In genomic region chr2:136997104-136997503, GRCm38 (mm10) we compare ENCODE assay signal across 9 mouse cellular contexts.
DNase-seq lines count a peak whose midpoint lies in the region; ATAC-seq and TF ChIP-seq lines count a peak whose summit lies in the region.
"Had no signal": no experiment of that assay in that cellular context is flagged by ENCODE, and none has a peak within 500 bp of the region (broad histone marks: within the 10 kb centered on the region; RNA-seq: fewer than 3 reads in every experiment).

No protein-coding gene starts in this region.

- no peak overlapping the region for H3K27ac ChIP-seq in gastrocnemius, adult 2 months
- no peak overlapping the region for H3K27ac ChIP-seq in midbrain, embryonic 14.5 days (replicated peaks; ENCODE audit: low read depth, low read length)
- H3K27ac ChIP-seq in midbrain, embryonic 10.5 days (replicated peaks) = no peak overlapping the region
- H3K27ac ChIP-seq: stomach, embryonic 15.5 days had no signal

- no peak overlapping the region for H3K9ac ChIP-seq in midbrain, embryonic 14.5 days (replicated peaks; ENCODE audit: low read length)
- H3K9ac ChIP-seq: stomach, embryonic 15.5 days had no signal

- DNase-seq in gastrocnemius, adult 2 months = peak; percentile 24
- no peak for DNase-seq in gastrocnemius, adult 8-10 months (ENCODE audit: low spot score in 2 of 2)
- DNase-seq in midbrain, embryonic 14.5 days = peak; percentile 64
- no peak for DNase-seq in midbrain, embryonic 10.5 days (ENCODE audit: low spot score)
- peak; percentile 25 for DNase-seq in heart, postnatal 4 days
- peak; percentile 32 for DNase-seq in retina, embryonic 14.5 days (ENCODE audit: low spot score)
- DNase-seq in thymus, postnatal 0 days (ENCODE audit: low spot score) = no peak
- DNase-seq in left cerebral cortex, adult 8-10 months (ENCODE audit: low spot score in 2 of 2) = no peak

- ATAC-seq in midbrain, embryonic 14.5 days (ENCODE audit: low FRiP score, low TSS enrichment) = no peak

- no peak overlapping the region for H3K4me3 ChIP-seq in gastrocnemius, adult 2 months
- no peak overlapping the region for H3K4me3 ChIP-seq in midbrain, embryonic 14.5 days (replicated peaks; ENCODE audit: low read depth, low read length)
- no peak overlapping the region for H3K4me3 ChIP-seq in midbrain, embryonic 10.5 days
- H3K4me3 ChIP-seq: stomach, embryonic 15.5 days had no signal

- TF ChIP-seq CTCF in gastrocnemius, adult 2 months (IDR thresholded peaks at IDR 0.05) = peak; percentile 68

- intact Hi-C loops in gastrocnemius, adult 2 months (cut with DNase I) = loop anchor here (2.0 to 10.0 kb wide), 3 partner anchors 108 to 946 kb away; no protein-coding TSS in a partner anchor

- H3K36me3 ChIP-seq in midbrain, embryonic 14.5 days (ENCODE audit: control insufficient read depth, insufficient read depth, low read length) = no peaks in the 10 kb centered on the region
- no peaks in the 10 kb centered on the region for H3K36me3 ChIP-seq in midbrain, embryonic 10.5 days
- H3K36me3 ChIP-seq: stomach, embryonic 15.5 days had no signal

- no peaks in the 10 kb centered on the region for H3K9me3 ChIP-seq in midbrain, embryonic 14.5 days (ENCODE audit: control insufficient read depth, low read length)
- no peaks in the 10 kb centered on the region for H3K9me3 ChIP-seq in midbrain, embryonic 10.5 days (replicated peaks)
- H3K9me3 ChIP-seq: stomach, embryonic 15.5 days had no signal

- H3K4me1 ChIP-seq in midbrain, embryonic 14.5 days (ENCODE audit: control insufficient read depth, insufficient read depth, low read length) = no peaks in the 10 kb centered on the region
- peaks cover 12% of the 10 kb centered on the region for H3K4me1 ChIP-seq in midbrain, embryonic 10.5 days

- H3K4me2 ChIP-seq in midbrain, embryonic 14.5 days (ENCODE audit: low read length) = no peak overlapping the region
- H3K4me2 ChIP-seq: stomach, embryonic 15.5 days had no signal

- H3K27me3 ChIP-seq in midbrain, embryonic 14.5 days (ENCODE audit: control insufficient read depth, insufficient read depth, low read length) = no peaks in the 10 kb centered on the region
- H3K27me3 ChIP-seq in midbrain, embryonic 10.5 days (ENCODE audit: low read depth, poor library complexity, severe bottlenecking) = no peaks in the 10 kb centered on the region
- H3K27me3 ChIP-seq: stomach, embryonic 15.5 days had no signal

Comparison
In these comparisons a context has a peak if more than half of its experiments do, and no peak if none do; other contexts are left out.
1. DNase-seq: peak in gastrocnemius, adult 2 months (single experiment), midbrain, embryonic 14.5 days (single experiment), heart, postnatal 4 days (single experiment) and retina, embryonic 14.5 days (single experiment); none in gastrocnemius, adult 8-10 months (0 of 2), midbrain, embryonic 10.5 days (single experiment), thymus, postnatal 0 days (single experiment) and left cerebral cortex, adult 8-10 months (0 of 2).